Mouse (Mus musculus) CH12.LX (cell line): ENCODE measurements around the gene Vmn1r201. TPM values are rescaled to one million over a fixed set of nuclear protein-coding genes. Genes with fewer than 3 reads are reported as not detected.

Experiments used
- DNase-seq: peaks from one replicate; pipeline ENCODE4 v3.0.0-alpha.2; 2013; ENCODE audit errors: extremely low read depth
- H3K27ac ChIP-seq: 2 replicates; pipeline ENCODE4 v1.5.1; 2012; ENCODE audit warnings: low read depth, mild to moderate bottlenecking, control low read depth, moderate library complexity; ENCODE audit not compliant: insufficient read depth
- H3K27me3 ChIP-seq: replicated peaks from 2 replicates; pipeline ENCODE3; 2012; ENCODE audit warnings: inconsistent platforms
- H3K36me3 ChIP-seq, 2 experiments: replicated peaks in 1 of 2; 2 replicates each; pipeline versions ENCODE3 to v1.6.1; 2012; ENCODE audit warnings: inconsistent platforms in 1 of 2, low read length in 1 of 2, mild to moderate bottlenecking in 1 of 2, mixed read lengths in 1 of 2, moderate library complexity in 1 of 2; ENCODE audit not compliant: control insufficient read depth in 1 of 2, insufficient read depth in 1 of 2
- H3K4me1 ChIP-seq, 2 experiments: 2 replicates each; pipeline ENCODE4 v1.6.1; 2012; ENCODE audit warnings: inconsistent platforms in 1 of 2, moderate library complexity in 1 of 2; ENCODE audit not compliant: insufficient read depth in 2 of 2, control insufficient read depth in 1 of 2
- H3K4me2 ChIP-seq: 2 replicates; pipeline ENCODE4 v1.6.1; 2012; ENCODE audit warnings: low read depth, mild to moderate bottlenecking, control low read depth; ENCODE audit not compliant: poor library complexity, insufficient read depth, severe bottlenecking
- H3K4me3 ChIP-seq, 3 experiments: fragments of 150-350 bp in 1 of 3; sonication (generic) in 1 of 3; replicated peaks in 1 of 3; 2 replicates each; pipeline versions ENCODE3 to v1.5.1; 2011 to 2012; ENCODE audit warnings: low read depth in 2 of 3, low read length in 2 of 3, mild to moderate bottlenecking in 2 of 3, moderate library complexity in 2 of 3, control low read depth in 1 of 3, improper control_type of control experiment in 1 of 3, inconsistent platforms in 1 of 3, mixed read lengths in 1 of 3; ENCODE audit not compliant: poor library complexity in 1 of 3
- H3K79me2 ChIP-seq: replicated peaks from 2 replicates; pipeline ENCODE4 v1.6.1; 2012; ENCODE audit warnings: mild to moderate bottlenecking, moderate library complexity; ENCODE audit not compliant: control insufficient read depth, poor library complexity, insufficient read depth, severe bottlenecking; ENCODE audit errors: extremely low read depth
- H3K9ac ChIP-seq: 2 replicates; pipeline ENCODE4 v1.6.1; 2012; ENCODE audit warnings: low read depth, mild to moderate bottlenecking, control low read depth, moderate library complexity; ENCODE audit not compliant: insufficient read depth
- H3K9me3 ChIP-seq: replicated peaks from 2 replicates; pipeline ENCODE3; 2012; ENCODE audit warnings: low read length, inconsistent platforms, mixed read lengths
- BHLHE40 ChIP-seq: IDR thresholded peaks from 2 replicates; pipeline ENCODE4 v1.6.1; 2011; ENCODE audit warnings: mild to moderate bottlenecking, low read depth, low read length, improper control_type of control experiment
- CTCF ChIP-seq, 2 experiments: IDR thresholded peaks in 1 of 2; conservative IDR thresholded peaks in 1 of 2; 2 replicates each; pipeline ENCODE4 v1.5.1; 2011 to 2012; ENCODE audit warnings: low read depth in 2 of 2, low read length in 2 of 2, improper control_type of control experiment in 1 of 2, inconsistent platforms in 1 of 2, mild to moderate bottlenecking in 1 of 2, moderate library complexity in 1 of 2
- E2F4 ChIP-seq: IDR thresholded peaks from 2 replicates; pipeline ENCODE4 v1.6.1; 2011; ENCODE audit warnings: low read depth, low read length, improper control_type of control experiment; ENCODE audit not compliant: insufficient replicate concordance
- ELF1 ChIP-seq: IDR thresholded peaks from 2 replicates; pipeline ENCODE4 v1.6.1; 2014; ENCODE audit warnings: low read depth, mild to moderate bottlenecking, inconsistent platforms, low read length, improper control_type of control experiment
- GABPA ChIP-seq: IDR thresholded peaks from 2 replicates; pipeline ENCODE4 v1.6.1; 2012; ENCODE audit warnings: low read depth, low read length, improper control_type of control experiment, inconsistent platforms; ENCODE audit not compliant: insufficient replicate concordance
- HCFC1 ChIP-seq: IDR thresholded peaks from 2 replicates; pipeline ENCODE4 v1.6.1; 2012; ENCODE audit warnings: low read depth, mild to moderate bottlenecking, inconsistent platforms, low read length, improper control_type of control experiment
- JUN ChIP-seq: IDR thresholded peaks from 2 replicates; pipeline ENCODE4 v1.6.1; 2011; ENCODE audit warnings: low read depth, mild to moderate bottlenecking, low read length, improper control_type of control experiment, moderate library complexity; ENCODE audit not compliant: insufficient read depth
- JUND ChIP-seq: conservative IDR thresholded peaks from 2 replicates; pipeline ENCODE4 v1.6.1; 2011; ENCODE audit warnings: low read depth, low read length, improper control_type of control experiment
- KAT2A ChIP-seq: IDR thresholded peaks from 2 replicates; pipeline ENCODE4 v1.6.1; 2012; ENCODE audit warnings: low read length, improper control_type of control experiment, inconsistent platforms; ENCODE audit not compliant: insufficient replicate concordance
- MEF2A ChIP-seq: IDR thresholded peaks from 2 replicates; pipeline ENCODE4 v1.6.1; 2014; ENCODE audit warnings: low read depth, mild to moderate bottlenecking, inconsistent platforms, low read length, improper control_type of control experiment, borderline replicate concordance
- MXI1 ChIP-seq: IDR thresholded peaks from 2 replicates; pipeline ENCODE4 v1.6.1; 2011; ENCODE audit warnings: mild to moderate bottlenecking, low read depth, low read length, improper control_type of control experiment
- NELFE ChIP-seq: IDR thresholded peaks from 2 replicates; pipeline ENCODE4 v1.6.1; 2011; ENCODE audit warnings: low read depth, low read length, improper control_type of control experiment
- NRF1 ChIP-seq: IDR thresholded peaks from 2 replicates; pipeline ENCODE4 v1.6.1; 2014; ENCODE audit warnings: low read depth, mild to moderate bottlenecking, inconsistent platforms, low read length, improper control_type of control experiment, moderate library complexity
- PAX5 ChIP-seq: IDR thresholded peaks from 2 replicates; pipeline ENCODE4 v1.6.1; 2012; ENCODE audit warnings: low read length, inconsistent platforms, mixed read lengths
- POLR2A ChIP-seq: IDR thresholded peaks from 2 replicates; pipeline ENCODE4 v1.6.1; 2011; ENCODE audit warnings: low read depth, mild to moderate bottlenecking, improper control_type of control experiment, low read length
- ZC3H11A ChIP-seq: IDR thresholded peaks from 2 replicates; pipeline ENCODE4 v1.6.1; 2012; ENCODE audit warnings: low read depth, mild to moderate bottlenecking, inconsistent platforms, low read length, improper control_type of control experiment
- dilution Hi-C: fragments of 300-500 bp; cut with MboI; formaldehyde crosslinking; loops from 2 replicates; pipeline ENCODE4 v1.14.3; 2020; ENCODE audit warnings: low sequenced_read_pairs; ENCODE audit not compliant: extremely low pct_unique_long_range_greater_than_20kb, extremely low pct_ligation_motif_present
- in situ Hi-C: fragments of 300-500 bp; cut with MboI; formaldehyde crosslinking; loops from 3 replicates; pipeline ENCODE4 v1.14.3; 2019; ENCODE audit warnings: low sequenced_read_pairs, low pct_ligation_motif_present, low pct_unique_long_range_greater_than_20kb, mixed read lengths
- polyA plus RNA-seq: library from polyadenylated mRNA; unstranded; fragments of >175 nt; gene quantifications from 2 replicates; pipeline ENCODE4 v1.2.1, GENCODE M21; 2012; ENCODE audit warnings: low read depth; ENCODE audit not compliant: insufficient read length
- total RNA-seq, 2 experiments: library from RNA; depleted of rRNA; stranded (reverse); fragments of 300-350 nt in 1 of 2; fragments of >200 nt in 1 of 2; gene quantifications; 2 replicates each; pipeline ENCODE4 v1.2.3; 2012 to 2014

The Vmn1r201 gene
- total and polyA plus RNA-seq, 3 experiments, result 0.13 TPM; not detected in 2

GRCm38 (mm10) chr13:22502431-22502830, 30.7 kb downstream of the Vmn1r201 start:
- no peaks in the 10 kb centered on the region for H3K9me3 ChIP-seq
- dilution Hi-C loops, result no loop called here

GRCm38 (mm10) chr13:22505281-22505680, 33.6 kb downstream of the Vmn1r201 start, which contains the start of gene Vmn1r202:
TSS of gene Vmn1r202 (minus strand) at chr13:22505381.
- no peak for TF ChIP-seq JUND
- no peak for TF ChIP-seq NRF1
- TF ChIP-seq MXI1, result no peak
- no peak for TF ChIP-seq KAT2A
- TF ChIP-seq PAX5, result no peak
- TF ChIP-seq JUN, result no peak
- no peak for TF ChIP-seq POLR2A
- no peak for TF ChIP-seq ZC3H11A
- TF ChIP-seq CTCF (conservative IDR thresholded peaks at IDR 0.05 in 1 of 2, IDR thresholded peaks at IDR 0.05 in 1 of 2; ENCODE audit: low read depth in 2 of 2, low read length in 2 of 2), result no peak
- Histone ChIP-seq H3K4me2 (no peak within 1 kb of the TSS), H3K27me3 (no peaks in the 10 kb centered on the region), H3K4me1 (peaks cover 0 to 19% of the 10 kb centered on the region in 2 experiments; a peak in 3 of 4 replicates), H3K27ac (no peak within 1 kb of the TSS), H3K9ac (no peak within 1 kb of the TSS), H3K36me3 (no peaks in the 10 kb centered on the region), H3K4me3 (no peak within 1 kb of the TSS), H3K79me2 (no peaks in the 10 kb centered on the region), H3K9me3 (no peaks in the 10 kb centered on the region)
- dilution Hi-C loops, result no loop called here
- in situ Hi-C loops, result no loop called here
- DNase-seq, result no peak

More at GRCm38 (mm10) chr13:22502431-22502830, 30.7 kb downstream of the Vmn1r201 start:
- Histone ChIP-seq H3K4me3 (no peak overlapping the region), H3K4me1 (peaks cover 0 to 26% of the 10 kb centered on the region in 2 experiments; a peak in 3 of 4 replicates), H3K4me2 (no peak overlapping the region), H3K36me3 (no peaks in the 10 kb centered on the region), H3K27me3 (no peaks in the 10 kb centered on the region), H3K9ac (no peak overlapping the region), H3K79me2 (no peaks in the 10 kb centered on the region), H3K27ac (no peak overlapping the region)
- in situ Hi-C loops, result no loop called here
- no peak for DNase-seq
- TF ChIP-seq BHLHE40 (no peak), GABPA (no peak), NRF1 (no peak), ELF1 (no peak), KAT2A (no peak), MEF2A (no peak), HCFC1 (no peak), E2F4 (no peak), NELFE (no peak)
